Mouse (Mus musculus): ENCODE data around the gene Hsh2d.

DNA sequence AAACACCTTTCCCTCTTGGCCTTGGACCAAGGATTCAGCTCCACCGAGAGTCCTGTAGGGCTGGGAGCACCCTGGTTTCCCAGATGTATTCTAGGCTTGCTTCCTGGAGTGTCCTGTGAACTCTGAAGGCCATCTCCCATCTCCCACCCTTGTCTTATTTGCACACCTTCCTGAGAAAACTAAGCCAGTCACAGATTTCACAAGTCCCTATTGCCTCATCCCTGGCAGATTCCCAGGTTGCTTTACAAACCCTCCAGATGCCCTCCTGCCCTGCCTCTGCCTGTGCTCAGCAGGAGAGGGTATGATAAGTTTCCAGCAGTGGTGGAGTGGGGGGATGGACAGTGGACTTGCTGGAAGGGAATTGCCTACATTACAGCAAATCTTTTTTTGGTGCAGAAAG, 43.4 kb upstream of the Hsh2d start:
- TF ChIP-seq E2F4 (IDR thresholded peaks at IDR 0.05; ENCODE audit: insufficient read depth), result no peak
- no peak for TF ChIP-seq POLR2A (IDR thresholded peaks at IDR 0.05; ENCODE audit: insufficient read length, low read depth)
